Mouse (Mus musculus): ENCODE measurements around the gene Rptor. TPM values are rescaled to one million over a fixed set of nuclear protein-coding genes. Genes with fewer than 3 reads are reported as not detected.

The Rptor gene
- total RNA-seq (2021) = 10 to 100 TPM; 63.9 to 65.0 TPM

DNA sequence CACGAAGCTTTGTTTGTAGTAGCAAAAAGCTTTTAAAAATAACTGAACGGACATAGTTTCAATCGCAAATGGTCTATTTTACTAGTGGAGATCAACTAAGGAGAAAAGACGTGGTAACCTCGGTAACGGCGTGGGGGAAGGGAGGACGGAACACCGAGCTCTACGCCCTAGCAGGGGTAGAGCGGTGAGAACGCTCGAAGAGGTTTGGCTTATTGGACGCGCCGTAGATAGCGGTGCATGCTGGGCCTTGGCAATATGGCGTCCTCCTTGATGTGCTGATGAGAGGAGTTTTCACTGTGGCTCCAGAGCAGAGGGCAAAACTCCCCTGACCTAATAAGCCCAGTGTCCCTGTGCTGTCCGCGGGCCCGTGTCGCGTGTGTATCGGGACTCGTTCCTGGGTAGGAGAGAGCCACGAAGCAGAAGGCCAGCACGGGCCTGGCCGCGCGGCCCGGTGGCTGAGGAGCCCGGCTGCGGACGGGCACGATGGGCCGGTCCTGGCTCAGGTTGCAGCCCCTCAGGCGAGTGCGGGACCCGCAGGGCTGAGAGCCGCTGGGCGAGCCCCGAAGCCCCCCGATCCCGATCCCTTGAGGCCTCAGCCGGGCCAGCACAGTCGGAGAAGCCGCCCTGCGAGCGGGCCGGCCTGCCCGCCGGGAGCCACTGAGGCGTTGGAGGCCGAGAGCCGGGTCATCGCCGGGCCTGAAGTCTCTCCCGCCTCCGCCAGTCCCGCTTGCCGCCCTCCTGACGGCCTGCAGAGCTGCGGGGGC, at the start of gene Rptor:
TSS of gene Rptor (plus strand) at position 143 of the 764 bp plus-strand sequence.
- DNase-seq = peak; percentile 98 to 99

GRCm38 (mm10) chr11:119554706-119555105, 48.0 kb upstream of the Rptor start:
- no peak for DNase-seq

GRCm38 (mm10) chr11:119555170-119555569, 47.5 kb upstream of the Rptor start:
- DNase-seq = no peak

DNA sequence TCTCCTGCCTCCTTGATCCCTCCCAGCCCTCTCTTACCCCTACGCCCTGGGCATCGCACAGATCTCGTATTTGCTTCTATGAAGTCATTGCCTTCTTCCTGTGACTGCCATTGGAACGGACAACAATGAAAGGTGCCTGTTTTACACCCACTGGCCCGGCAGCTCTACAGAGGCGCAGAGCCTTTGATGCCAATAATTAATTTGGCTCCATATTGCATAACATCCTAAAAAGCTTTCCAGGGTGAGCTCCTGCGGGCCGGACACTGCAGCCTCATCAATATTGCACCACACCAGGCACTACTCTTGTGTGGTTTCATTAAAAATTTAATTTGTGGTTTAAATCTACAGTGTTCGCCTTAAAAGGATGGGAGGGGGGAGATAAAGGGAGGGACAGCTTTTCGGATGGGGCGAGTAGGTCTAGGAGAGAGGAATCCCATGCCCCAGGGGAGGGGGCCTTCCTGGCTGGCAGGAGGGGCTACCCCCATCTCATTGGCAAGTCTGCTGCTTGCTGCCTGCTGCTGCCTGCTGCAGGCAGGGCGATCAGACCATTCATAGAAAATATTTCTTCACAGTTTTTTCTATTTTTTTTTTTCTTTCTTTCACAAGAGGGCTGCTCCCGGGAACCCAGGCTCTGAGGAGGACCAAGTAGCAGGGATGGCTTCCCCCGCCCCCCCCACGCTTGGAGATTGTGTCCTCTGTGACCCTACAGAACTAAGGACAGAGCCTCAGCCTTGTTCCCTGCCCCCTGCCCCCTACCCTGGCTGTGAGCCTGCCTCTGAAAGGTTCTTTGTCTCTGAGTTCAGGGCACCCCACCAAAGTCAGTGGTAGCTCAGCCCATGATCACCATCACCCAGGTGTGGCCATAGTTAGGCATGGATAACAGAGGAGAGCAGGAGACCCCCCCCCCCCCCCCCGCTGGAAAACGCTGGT, 44.5 kb upstream of the Rptor start:
- no peak for DNase-seq

DNA sequence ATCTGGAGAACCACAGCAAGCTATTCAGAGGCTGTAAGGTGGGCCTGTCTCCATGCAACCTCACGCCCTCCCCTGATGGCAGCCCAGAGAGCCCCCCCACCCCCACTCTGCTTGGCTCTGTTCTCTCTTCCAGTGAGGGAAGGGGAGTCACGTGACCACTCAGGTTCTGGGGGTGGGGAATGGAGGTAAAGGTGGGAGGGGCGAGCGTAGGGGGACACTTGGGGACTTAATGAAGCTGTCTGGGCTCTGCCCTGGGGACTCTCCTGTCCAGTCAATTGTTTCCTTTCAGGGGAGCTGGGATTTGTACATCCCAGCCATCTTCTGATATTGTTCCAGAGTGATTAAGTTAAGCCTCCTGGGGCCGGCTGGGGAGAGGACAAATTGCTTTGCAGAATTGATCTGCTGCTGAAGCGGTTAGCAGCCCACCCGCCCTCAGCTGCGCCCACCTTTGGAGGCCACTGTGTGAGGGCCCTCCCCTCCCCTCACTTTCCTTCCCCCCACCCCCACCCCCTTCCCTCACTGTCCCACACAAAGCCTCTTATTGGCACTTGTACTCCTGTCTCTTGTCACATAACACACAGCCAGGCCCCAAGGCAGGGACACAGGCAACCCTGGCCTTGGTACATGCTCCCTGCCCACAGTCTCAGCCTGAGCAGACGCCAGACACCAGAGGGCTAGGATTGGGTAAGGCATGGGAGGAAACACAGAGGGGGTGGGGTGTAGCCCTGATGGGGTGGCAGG, 43.7 kb upstream of the Rptor start:
- DNase-seq = no peak

GRCm38 (mm10) chr11:119562286-119562685, 40.4 kb upstream of the Rptor start:
- DNase-seq = no peak

DNA sequence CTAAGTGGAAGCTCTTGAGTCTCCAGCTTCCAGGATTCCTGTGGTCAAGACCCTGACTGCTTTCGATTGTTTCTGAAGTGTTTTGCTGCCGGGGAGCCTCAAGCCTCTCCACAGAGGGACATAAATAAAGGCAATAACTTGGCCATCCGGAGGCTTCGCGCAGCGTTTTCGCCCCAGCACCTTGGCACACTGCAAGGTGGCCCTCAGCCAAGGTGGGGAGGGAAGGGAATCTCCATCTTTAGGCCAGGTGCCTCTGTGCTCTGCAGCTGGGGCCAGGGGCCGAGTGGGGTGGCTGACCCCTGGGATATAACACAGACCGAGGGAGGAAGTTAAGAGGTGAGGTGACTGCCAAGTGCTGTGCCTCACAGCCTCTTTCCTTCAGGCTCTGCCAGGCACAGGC, 39.5 kb upstream of the Rptor start:
- no peak for DNase-seq

- DNase-seq = no peak
These were observed 38.3 kb upstream of the Rptor start for GRCm38 (mm10) chr11:119564383-119564782.

DNA sequence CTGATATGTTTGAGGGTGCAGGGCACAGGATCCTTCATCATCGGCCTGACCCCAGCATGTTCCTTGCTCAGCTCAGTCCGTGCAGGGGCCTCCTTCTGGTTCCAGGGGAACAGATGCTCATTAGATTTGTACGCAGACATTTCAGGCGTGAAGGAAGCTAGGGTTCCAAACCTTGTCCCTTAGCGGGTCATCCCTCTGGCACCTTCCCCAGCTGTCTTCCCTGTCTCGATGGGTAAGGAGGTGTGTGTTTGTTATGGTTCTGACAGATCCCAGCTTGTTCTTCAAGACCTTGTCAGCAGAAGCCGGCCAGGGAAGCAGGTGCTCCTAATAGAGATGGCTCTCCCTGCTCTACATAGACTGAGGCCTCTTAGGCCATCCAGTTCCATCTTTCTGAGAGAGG, 37.7 kb upstream of the Rptor start:
- DNase-seq = no peak

- no peak for DNase-seq
These were observed 37.0 kb upstream of the Rptor start for GRCm38 (mm10) chr11:119565684-119566083.

GRCm38 (mm10) chr11:119566188-119566587, 36.5 kb upstream of the Rptor start:
- DNase-seq = no peak

DNA sequence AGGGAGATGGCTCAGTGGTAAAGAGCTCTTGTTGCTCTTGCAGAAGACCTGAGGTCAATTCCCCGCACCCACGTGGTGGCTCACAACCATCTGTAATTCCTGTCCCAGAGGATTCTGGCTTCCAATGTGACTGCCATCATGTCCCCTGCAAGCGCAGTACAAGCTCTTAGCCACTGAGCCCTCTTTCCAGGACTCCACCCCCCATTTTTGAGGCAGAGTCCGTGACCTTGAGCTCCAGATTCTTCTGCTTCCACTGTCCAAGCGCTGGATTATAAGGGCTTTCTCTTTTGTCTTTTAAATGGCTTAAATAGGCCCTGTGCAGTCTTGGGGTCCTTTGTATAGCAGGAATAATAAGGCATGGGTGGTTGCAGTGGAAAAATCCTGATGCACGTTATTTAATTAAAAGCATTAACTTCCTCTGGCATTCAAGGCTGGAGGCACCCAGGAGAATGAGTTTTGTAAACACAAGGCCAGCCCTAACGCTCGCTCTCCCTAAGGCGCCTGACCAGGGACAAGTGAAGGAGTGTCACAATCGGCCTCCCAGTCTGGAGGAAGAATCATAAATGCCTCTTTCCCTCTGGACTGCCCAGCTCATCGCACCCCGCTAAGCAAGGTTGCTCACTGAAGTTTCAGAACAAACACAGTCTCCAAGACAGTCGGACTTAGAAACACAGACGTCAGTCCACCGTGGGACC, 30.2 kb upstream of the Rptor start:
- DNase-seq = no peak

DNA sequence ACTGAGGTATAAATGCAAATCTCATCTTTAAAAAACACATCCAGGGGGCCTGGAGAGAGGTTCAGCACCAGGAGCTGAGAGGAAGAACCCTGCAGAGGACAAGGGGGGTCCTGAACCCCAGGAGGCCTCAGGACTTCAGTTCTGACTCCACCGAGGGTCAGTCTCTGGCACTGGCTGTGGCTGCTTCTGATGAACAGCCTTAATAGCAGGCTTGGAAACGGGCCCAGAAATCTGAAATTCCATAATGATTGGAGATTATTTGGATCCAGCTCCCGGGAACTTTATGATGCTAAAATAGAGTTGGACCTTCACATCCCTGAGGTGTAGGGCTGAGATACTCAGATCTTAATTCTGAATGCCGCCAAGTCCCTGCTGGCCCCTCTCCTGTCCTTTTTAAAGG, 25.9 kb upstream of the Rptor start:
- no peak for DNase-seq

DNA sequence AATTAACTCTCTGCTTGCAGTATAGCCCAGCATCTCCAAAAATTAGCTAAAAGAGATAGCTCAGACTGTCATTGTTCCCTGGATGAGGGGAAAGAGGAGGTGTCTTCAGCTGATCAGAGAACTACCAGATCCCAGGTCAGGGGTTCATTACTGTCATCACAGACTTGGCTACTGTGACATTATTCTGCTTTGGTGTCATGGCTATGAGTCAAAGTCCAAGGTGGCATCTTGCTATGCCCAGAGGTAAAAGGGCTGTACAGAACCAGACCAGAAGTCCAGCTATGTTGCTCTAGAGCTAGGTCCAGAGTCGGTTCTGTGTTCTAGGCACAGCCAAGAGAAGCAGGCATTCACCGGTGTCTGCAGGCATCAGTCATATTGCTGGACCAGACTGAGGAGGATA, 25.0 kb upstream of the Rptor start:
- no peak for DNase-seq

DNA sequence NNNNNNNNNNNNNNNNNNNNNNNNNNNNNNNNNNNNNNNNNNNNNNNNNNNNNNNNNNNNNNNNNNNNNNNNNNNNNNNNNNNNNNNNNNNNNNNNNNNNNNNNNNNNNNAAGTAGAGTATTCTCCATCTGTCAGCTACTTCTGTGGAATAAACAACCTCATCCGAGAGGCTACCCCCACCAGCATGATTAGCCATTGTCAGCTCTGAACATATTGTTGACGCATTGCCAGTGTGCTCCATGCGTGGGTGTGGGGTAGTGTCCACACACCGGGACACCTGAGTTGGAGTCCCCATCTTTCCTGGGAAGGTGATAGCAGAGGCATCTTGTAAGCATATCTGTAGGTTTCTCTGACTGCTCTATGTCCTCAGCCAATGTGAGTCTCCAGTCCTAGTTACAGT, 16.2 kb upstream of the Rptor start:
- no peak for DNase-seq

DNA sequence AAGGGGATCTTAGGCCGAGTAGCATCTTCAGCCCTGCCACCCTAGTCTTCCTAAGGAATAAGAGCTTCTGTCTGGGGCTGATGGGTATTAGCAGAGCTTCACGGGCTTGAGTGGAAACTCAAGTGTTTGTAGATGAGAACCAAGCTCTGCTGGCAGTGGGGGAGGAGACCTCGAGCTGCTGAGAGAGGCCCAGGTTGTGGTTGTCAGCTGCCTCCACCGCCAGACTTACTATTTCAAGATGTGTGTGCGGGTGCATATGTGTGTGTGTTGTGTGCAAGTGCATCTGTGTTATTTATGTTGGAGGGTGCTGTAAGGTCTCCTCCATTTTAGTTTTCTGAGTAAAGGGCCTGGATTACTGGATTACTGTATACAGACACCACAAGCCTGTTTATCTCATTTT, 15.6 kb upstream of the Rptor start:
- DNase-seq = no peak

DNA sequence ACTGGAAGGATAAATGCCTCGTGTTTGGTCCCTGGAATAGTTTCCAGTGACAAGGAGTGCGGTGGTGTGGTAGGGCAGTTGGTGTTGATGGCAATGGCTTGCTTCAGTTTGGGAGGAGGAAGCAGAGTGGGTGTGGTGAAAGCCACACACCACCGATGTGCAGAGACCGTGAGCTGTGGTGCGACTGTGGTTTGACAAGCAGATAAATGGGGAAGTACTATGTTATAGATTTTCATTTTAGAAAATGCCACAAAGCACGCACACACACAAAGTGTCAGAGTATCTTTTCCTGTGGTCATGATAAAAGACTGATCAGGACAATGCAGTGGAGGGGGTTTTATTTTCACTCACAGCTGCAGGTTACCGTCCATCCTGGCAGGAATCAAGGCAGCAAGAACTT, 13.5 kb upstream of the Rptor start:
- DNase-seq = no peak

GRCm38 (mm10) chr11:119593966-119594365, 8.7 kb upstream of the Rptor start:
- no peak for DNase-seq

- DNase-seq = no peak
These were observed 3.8 kb upstream of the Rptor start for GRCm38 (mm10) chr11:119598856-119599255.

DNA sequence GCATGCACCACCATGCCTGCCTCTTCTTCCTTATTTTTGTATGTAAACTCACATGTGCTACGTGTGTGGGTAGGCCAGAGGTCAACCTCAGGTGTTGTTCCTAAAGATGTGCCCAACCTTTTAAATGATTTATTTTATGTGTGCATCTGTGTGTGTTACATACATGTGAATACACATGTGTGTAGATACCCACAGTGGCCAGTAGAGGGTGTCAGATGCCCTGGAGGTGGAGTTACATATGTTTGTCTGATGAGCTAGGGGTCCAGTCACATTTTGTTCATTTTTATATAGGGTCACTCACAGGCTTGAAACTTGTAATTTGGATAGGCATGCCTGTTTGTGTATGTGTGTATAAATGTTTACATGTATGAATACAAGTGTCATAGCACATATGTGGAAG, 2.4 kb upstream of the Rptor start:
- no peak for DNase-seq

DNA sequence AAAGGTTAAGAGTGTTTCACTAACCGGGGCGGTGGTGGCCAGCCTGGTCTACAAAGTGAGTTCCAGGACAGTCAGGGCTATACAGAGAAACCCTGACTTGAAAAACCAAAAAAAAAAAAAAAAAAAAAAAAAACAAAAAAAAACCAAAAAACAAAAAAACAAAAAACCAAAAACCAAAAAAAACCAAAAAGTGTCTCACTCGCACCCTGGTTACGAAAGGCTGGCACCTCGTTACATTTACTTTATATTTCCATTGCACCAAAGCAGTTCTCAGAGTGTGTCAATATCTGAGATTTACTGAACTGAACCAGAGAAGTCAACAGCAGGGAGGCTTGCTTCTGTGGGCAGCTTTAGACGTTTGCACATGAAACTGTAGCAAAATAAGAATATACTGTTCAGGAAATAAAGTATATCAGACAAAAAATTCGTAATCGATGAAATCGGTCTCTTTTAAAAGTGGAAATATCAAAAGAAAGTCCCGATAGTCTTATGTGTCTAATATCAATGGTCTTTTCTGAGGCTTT, 466 bp upstream of the Rptor start:
- DNase-seq = no peak

GRCm38 (mm10) chr11:119603527-119603905, 811 bp downstream of the Rptor start:
- DNase-seq = peak in 1 of 2 experiments; percentile 24

All from layer of hippocampus, postnatal 36 days (tissue).